Mouse (Mus musculus) brain, embryonic 18.5 days (tissue): ENCODE results near the gene 4930518I15Rik.
"Not testable (repeated sequence)": the region's sequence is repeated elsewhere in the genome, so short reads cannot be mapped to it uniquely, and the experiment has no call there.

Experiments used
- DNase-seq: peaks from one replicate; pipeline ENCODE4 v3.0.0-alpha.2; 2012; ENCODE audit warnings: low read depth, low spot score

The 4930518I15Rik gene

DNA sequence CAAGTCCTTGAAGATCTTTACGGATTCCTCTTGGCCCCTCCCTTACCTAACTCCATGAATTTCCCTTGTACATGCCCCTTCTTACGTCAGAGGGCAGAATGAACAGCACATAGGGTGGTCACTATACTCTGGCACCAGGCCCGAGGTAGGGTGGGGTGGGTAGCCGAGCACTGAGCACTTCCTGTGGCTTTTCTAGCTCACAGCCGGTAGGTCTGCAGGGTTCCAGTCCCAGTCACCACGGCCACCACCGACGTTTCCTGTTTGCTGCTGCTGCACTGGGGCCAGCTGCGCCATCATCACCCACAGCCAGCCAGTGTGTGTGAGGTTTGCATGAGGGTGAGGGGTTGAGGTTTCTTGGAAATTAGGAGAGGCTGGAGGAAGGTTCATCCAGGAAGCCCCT lies 20.0 kb upstream of the 4930518I15Rik start:
- DNase-seq: no peak

DNA sequence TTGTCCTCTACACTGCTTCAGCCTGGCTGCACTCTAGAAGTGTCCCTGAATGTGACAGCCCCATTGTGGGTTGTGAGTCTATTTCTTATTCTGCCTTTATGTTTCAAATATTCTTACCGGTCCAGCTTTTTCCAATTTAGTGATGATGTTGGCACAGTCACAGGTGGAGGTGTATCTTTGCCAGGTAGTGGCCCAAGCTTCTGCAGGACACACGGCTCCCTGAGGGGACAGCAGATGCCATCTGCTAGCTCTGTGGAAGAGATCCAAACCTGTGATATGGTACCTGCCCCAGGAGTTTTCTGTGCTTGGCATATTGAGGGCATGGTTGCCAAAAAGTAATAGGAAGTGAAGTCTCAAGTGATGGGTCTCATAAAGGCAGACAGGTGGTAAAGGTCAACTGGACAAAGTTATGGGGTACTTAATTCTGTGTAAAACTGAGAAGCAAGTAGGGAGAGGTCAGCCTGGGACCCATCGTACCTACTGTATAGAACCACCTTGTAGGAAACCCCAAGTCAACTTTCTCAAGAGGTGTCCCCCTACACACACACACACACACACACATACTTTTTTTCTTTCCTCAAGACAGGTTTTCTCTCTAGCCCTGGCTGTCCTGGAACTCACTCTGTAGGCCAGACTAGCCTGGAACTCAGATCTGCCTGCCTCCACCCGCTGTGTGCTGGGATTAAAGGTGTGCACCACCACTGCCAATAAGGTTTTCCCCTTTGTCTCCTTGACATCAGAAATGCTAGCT lies 17.2 kb upstream of the 4930518I15Rik start:
- DNase-seq: no peak

DNA sequence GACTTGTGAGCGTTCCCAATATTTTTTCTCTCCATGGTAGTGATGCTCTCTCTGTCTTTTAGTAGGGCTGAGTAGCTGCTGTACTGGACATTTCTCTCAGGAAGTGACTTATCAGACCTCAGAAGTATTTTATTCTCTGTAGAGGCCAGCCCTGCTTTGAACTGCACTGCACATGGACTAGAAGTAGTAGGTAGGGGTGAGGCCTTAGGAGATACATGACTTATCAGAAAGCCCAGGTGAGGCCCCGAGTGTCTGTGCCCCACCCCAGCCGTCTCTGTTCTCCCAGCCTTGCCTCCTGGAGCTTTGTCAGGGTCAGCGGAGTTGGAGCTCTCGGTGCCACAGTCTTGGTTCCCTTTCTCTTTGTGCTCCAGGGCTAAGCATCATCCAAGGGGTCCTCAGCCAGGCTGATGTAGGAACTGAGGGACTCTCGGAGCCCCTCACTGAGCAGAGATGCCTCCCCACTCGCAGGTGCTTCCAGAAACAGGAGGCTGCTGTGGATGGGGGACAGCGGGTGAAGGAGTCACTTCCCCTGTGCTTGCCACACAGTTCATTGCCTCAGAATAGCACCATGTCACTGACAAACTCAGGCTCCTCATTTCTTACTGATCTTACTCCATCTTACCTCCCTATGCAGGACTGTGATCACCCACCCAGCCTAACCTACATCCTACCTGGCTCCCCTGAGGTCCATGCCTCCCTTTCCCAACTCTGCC lies 16.5 kb upstream of the 4930518I15Rik start:
- DNase-seq: no peak

DNA sequence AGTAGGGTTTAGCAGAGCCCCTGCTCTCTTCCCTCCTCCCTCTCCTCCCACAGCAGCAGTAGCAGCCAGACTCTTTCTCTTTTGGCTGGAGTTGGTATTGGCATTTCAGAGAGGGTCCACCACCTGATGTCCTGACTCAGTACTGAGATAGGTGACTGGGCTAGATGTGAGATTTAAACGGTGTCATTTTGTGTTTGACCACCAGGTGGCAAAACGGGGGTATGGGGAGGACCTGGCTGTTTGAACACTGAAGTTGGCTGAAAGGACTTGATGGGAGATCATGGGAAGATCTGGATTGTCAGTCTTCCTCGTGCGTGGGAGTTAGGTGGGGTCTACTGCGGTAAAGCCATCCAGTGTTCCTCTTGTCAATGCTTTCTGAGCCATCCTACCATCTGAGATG lies 15.9 kb upstream of the 4930518I15Rik start:
- DNase-seq: peak; percentile 30

DNA sequence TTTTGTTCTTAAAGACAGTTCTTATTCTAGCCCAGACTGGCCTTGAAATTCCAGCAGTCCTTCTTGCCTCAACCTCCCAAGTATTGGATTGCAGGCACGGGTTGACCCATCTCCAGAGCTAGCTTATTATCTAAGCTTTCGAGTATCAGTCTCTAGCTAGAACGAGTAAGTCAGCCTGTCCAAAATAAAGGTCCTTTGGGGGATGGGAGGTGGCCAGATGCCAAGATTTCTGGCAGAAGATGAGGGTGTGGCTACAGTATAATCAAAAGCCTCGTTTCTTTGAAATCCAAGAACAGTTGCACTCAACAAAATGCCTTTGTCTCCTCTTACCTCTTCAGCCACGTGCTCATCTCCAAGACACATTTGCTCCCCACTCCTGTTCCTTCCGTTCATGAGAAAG lies 12.8 kb upstream of the 4930518I15Rik start:
- DNase-seq: no peak

DNA sequence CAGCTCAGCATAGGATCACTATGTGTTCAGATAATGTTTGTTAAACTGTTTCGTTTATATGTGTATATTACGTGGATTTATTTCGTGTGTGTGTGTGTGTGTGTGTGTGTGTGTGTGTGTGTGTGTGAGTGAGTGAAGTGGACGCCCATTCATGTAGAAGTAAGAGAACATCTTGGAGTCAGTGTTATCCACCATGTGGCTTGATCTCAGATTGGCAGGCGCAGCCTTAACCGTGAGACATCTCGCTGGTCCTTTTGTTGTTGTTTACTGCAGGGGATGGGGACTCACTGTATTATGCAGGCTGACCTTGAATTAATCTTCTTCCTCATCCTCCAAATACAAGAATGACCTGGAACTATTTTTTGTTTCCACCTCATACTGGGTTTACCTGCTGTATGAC lies 11.8 kb upstream of the 4930518I15Rik start:
- no peak for DNase-seq

DNA sequence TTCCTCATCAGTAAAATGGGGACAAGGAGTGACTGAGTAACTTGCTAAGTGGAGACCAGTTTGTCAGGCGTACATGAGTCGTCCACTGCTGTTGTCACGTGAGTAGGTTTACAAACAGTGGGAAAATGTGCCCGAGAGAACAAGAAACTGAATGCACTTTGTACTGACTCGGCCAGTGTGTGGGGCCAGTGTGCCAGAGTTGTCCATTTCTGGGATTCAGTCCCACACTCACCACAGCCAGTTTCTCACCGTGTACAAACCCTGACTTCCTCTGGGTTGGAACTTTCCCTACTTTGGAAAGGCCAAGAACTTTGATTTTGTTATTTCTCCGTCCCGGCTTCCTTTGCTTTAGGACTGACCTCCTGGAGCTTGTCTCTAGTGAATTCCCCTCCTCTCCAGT lies 11.2 kb upstream of the 4930518I15Rik start:
- DNase-seq: no peak

DNA sequence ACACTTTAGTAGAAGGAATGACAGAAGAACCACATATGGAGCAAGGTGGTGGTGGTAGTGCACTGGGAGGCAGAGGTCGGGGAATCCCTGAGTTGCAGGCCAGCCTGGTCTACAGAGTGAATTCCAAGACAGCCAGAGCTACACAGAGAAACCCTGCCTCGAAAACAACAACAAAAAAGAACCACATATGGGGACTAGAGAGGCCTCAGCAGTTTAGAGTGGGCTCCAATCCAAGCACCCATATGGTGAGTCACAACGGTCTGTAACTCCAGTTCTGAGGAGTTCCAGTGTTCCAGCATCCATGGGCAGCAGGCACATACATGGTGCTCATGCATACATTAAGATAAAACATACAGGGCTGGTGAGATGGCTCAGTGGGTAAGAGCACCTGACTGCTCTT lies 6.7 kb upstream of the 4930518I15Rik start:
- DNase-seq: no peak

DNA sequence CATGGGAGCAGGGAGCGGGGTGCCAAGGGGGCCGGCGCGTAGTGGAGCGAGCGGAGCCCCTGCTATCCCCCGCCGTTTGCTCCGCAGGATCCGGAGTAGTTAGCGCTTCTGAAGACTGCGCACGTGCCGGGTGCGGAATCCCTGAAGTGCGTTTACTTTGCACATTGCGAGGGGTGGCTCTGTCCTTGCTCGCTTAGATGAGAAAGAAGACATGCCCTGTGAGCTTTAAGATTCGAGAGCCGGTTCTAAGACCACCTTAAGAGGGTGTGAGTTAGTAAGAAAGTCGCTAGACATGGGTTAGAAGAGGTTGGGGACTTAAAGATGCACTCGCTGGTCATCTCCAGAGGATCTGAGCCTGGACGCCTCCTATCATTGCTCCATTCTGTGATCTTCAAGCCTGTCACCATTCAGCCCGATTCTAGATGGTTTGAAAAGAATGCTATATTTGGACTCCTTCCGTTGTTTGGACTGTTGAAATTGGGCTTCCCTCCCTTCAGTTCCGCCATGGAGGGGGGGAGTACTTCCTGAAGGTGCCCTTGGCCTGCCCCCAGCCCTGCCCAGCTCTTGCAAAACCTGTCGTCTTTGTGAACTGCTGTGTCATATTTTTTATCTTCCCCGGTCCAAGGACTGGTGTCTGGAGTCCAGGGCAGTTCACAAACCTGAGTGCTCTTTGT lies 5.9 kb upstream of the 4930518I15Rik start:
- no peak for DNase-seq

DNA sequence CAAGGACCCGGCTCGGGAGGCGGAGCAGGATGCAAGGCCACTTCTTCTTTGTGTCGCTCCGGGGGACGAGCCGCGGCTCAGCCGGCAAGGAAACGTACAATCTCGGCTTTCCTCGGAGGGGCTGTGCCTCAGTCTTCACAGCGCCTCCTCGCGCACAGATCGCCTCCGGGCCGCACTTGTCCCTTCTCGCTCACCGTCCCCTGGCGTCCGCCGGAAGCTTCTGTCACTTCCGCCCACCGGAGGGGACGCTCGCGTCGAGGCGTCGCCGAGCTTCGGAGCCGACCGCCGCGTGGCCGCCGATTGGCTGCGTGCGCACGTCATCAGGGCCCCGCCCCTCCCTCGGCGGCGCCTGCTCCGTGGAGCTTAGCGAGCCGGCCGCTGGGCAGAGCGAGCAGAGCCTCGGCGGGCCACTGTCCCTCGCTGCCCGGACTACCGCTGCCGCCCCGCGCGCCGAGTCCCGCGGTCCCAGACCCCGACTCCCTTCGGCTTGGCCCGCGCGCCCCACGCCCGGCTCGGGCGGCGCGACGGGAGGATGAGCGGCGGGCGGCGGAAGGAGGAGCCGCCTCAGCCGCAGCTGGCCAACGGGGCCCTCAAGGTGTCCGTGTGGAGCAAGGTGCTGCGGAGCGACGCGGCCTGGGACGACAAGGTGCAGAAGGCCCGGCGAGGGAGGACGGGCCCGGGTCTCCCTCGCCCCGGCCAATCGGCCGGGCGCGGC lies 5.2 kb upstream of the 4930518I15Rik start, which contains the start of gene Rab5if:
Gene Rab5if, plus strand, starts transcription at position 357 of the 715 bp plus-strand sequence.
- peak; percentile 94 for DNase-seq

DNA sequence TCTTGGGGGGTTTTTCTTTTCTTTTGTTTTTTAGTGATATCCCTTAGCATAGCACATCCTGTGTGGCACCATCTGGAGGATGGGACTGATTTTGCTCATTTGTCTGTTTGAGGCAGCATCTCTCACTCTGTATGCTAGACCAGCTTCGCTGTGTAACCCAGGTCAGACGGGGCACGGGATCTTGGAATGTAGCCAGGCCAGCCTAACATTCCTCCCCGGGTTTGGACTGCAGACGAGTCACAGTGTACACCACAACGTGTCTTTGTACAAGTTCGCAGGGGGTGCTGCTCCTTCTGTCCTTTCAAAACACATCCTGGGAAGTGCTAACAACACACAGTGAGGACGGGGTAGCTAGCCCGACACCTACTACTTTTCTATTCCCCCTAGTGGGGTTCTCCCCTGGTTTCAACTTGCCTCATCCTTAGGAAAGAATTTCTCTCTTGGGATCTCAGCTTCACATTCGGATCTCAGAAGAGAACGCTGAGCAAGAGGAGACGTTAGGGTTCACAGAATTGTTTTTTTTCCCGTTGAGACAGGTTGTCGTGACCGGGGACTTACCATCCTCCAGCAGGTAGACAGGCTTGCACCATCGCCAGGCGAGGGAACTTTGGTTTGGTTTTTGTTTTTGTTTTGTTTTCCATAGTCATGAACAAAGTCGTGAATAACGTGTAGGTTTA lies 4.4 kb upstream of the 4930518I15Rik start:
- DNase-seq: no peak

DNA sequence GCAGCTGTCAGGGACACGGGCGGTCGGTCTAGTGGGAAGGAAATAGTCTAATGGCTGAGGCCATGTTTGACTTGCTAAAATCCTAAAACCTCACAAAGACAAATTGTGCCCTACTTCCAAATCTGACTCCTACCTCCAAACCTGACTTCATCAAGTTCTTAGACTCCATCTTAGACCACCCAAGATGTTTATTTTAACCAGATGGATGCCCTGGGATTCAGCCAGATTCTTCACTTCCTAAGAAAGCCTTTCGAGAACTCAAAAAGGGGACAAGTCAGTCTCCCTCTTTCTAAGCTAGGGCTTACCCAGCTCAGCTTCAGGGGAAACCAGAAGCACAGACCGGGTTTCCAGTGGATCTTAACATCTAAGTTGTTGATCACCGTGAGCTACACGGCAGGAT lies 925 bp upstream of the 4930518I15Rik start:
- no peak for DNase-seq

DNA sequence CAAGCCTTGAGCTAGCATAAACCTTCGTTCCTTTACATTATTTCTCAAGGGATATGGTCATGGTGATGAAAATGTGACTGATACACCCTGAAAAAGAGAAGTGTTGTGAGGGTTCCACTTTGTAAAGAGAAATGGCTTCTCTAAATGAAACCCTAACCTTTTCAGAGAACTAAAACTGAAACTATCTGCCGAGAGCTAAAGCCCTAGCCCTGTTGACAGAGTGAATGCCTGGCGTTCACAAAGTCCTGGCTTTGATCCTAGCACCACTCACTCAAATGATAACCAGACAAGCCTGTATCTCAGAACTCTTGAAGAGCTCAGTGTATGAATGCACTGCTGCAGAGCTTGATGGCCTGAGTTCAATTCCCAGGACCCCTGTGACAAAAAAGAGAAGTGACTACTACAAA lies 358 bp downstream of the 4930518I15Rik start:
- DNase-seq: no peak

DNA sequence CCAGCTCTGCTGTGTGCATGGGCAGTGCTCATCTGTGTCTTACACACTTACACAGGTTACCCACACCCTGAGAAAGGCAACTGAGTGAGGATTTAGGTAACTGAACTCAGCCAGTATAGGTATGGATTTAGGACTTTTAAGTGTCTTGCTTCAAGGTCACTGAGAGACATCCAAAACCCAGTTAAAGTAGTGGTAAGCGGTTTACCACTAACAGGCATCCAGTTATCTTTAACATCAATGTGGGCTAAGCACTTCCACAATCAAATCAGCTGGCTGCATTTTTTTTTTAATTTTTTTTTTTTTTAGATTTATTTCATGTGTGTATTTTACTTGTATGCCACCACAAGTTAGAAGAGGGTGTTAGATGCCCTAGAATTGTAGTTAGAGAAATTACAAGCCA lies 1.4 kb downstream of the 4930518I15Rik start:
- DNase-seq: no peak

DNA sequence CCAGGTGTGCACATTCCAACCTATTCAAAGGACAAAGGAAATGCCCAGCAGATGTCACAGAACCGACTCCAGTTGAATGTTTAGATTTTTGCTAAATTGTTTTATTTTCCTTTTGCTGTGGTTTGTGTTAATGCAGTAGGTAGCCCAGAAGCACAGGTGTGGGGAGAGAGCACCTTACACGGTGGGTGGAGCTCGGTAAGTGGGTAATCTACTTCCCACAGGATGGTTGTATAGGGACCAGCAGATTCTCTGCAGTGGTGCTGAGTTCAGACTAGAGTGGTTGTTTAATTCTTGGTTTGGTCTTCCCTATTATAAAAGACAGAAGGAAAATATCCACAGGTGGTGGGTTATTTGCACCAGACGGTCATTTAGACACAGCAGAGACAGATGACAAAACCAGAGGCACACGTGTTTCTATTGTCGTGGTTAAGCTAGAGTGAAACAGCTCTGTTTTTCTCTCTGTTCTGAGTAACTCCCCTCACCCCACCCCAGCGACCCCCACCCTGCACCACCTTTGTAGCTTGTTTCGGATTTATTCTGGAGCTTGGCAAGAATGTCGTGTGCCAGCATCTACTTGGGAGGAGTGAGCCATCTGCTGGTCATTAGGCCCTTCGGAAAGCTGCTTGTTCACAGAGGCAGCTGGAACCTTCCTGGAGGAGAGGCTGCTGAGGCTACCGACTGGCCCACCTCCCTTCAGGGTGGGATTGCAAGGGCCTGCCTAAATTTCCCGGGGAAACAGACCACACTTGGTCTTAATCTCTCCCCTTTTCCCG lies 3.6 kb downstream of the 4930518I15Rik start:
- DNase-seq: not testable (repeated sequence)

DNA sequence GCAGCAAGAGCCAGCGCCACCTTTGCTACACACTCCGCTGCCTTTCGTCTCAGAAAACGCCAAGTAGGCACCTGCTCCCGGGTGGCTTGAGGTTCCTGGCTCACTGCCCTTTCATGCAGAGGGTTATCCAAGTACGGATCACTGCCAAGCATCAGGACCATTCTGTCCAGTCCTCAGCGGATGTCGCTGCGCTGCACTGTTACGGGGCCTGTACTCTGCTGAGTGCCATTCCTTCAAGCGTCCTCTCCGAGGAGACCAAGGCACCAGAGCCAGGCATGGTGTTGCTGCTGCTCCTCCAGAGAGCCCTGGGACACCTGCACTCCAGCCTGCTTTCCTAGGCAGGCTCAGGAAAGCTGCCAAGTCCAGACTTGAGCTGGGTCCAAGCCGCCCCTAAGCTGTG lies 4.2 kb downstream of the 4930518I15Rik start:
- DNase-seq: not testable (repeated sequence)

DNA sequence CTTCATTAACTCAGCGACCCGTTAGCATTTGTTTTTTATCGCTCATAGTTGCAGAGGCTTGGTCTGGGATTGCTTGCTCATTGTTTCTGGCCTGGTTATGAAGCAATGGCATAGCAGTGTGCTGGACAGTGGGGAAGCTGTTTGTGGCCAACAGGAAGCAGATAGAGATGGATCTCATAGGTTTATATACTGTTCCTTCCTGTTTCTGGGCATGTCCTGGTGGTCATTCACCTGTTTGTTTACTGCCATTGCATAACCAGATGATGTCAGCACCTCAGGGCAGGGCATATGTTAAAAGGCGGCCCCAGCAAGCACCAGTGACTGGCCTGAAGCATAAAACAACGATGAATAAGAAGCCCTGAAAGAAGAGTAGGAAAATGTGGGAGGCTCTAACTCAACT lies 7.2 kb downstream of the 4930518I15Rik start:
- DNase-seq: no peak

DNA sequence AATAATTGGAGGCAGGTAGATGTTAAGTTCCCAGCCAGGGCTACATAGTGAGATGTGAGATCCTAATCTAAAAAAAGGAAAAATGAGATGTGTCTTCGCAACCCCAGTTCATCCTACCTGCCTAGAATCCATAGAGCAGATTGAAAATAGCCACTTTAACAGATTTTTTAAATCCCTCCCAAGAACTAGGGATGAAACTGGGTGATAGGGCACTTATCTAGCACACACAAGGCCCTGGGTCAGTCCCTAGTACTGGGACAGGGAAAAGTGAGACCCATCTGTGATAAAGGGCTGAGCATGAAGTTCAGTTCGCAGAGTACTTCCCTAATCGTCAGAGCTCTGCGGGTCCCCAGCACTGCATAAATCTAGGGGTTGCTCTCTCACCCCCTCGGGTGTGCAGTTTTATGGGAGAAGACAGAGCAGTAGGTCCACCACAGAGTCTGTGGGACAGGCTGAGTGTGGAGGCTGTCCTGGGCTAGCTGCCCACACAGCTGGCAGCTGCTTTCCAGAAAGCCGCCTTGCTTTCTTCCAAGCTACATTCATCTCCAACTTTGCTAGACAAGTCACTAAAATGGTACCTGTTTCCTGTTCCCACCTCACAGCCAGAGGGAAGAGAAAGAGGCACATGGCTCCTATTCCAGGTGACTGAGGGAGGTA lies 9.1 kb downstream of the 4930518I15Rik start:
- DNase-seq: no peak

DNA sequence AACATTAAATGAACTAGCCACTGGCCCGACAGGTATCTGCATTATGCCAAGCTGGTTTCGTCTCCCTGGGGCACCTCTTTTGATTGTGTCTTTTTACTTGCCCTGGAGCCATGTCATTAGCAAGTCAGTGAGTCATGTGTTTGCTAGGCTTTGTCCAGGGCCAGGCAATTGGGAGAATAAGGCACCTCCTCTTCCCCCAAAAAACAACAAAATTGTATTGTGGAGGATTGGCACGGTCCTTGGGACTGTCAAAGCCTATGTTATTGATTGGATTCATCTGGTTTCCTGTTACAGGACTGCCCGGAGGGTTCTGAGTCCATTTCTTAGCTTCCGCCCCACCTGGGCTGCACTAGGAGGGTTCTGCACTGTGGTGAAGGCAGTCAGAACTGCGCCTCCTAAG lies 10.1 kb downstream of the 4930518I15Rik start:
- no peak for DNase-seq

DNA sequence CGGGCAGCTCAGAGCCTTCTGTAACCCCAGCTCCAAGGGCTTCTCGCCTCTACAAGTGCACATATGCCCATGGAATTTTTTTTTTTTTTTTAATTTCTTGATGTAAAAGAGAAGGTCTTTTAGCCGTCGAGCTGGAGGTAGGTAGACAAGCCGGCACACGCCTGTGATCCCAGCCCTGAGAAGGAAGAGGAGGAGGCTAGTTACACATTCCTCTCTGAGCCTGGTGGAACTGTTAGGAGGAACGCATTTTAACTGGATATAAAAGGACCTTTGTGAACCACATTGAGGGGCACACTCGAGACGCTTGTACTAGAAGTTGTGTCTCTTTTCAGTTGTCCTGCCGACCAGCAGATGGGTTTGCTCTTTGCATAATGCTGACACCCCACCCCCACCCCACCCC lies 13.0 kb downstream of the 4930518I15Rik start:
- DNase-seq: no peak
